Mouse (Mus musculus): Measurements from ENCODE around the gene Pax9. TPM values are rescaled to one million over a fixed set of nuclear protein-coding genes. Genes with fewer than 3 reads are reported as not detected.
A peak's percentile ranks its signal among the peaks of the same experiment; 100 is the strongest.

Pax9 gene
- polyA plus RNA-seq, 1 experiment from 2014 or later, result 0.06 TPM

- H3K27me3 ChIP-seq (replicated peaks), result peaks cover 84% of the 10 kb centered on the region
- ATAC-seq (ENCODE audit: insufficient number of reproducible peaks, low FRiP score), result no peak
- no peaks in the 10 kb centered on the region for H3K36me3 ChIP-seq
- no peak overlapping the region for H3K27ac ChIP-seq (ENCODE audit: poor library complexity, severe bottlenecking)
- peaks cover 27% of the 10 kb centered on the region for H3K4me1 ChIP-seq (replicated peaks)
- WGBS, result 2% methylated on average over 12 of the region's 12 CpGs
- no peak overlapping the region for H3K9ac ChIP-seq
- H3K4me3 ChIP-seq, result peak overlapping the region; percentile 50
- H3K9me3 ChIP-seq (replicated peaks), result no peaks in the 10 kb centered on the region
- H3K4me2 ChIP-seq, result peak overlapping the region; percentile 81
Measured at GRCm38 (mm10) chr12:56697785-56698184, 6.2 kb downstream of the Pax9 start.

DNA sequence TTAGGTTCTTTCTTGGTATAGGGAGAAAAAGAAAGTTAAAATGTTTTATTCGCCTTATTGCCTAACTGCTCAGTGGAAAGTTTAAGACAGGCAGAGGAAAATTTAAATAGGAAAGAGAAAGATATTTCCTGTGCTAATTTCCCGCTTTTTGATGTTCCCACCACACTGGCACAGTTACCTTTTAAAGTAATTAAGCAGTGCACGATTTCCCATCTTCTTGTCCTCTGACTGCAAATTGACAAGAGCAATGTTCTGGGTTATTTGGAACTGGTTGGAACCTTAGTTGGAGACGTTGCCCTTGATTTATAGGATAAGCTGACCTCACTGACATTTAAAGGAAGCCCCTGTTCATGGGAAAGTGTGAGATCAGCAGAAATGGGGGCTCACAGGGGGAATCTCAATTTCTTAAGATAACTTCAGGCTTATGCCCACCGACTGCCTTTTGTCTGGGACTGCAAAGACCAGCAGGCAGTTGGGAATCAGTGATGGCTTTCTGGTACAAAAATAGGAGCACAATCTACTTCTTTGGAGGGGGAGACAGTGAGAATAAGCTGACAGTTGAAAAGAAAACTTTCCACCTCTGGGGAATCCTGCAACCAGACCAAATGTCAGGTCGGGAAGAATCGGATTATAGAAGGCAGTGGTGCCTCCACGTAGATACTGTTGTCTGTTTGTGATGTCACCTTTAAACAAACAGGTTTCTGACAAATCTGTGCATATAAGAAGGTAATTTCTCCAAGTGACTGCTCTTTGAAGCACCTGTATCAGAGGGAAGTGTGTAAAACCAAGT, 6.8 kb downstream of the Pax9 start:
- WGBS, result 2% methylated on average over 8 of the region's 8 CpGs
- Histone ChIP-seq H3K27me3 (replicated peaks) (peaks cover 78% of the 10 kb centered on the region), H3K27ac (ENCODE audit: poor library complexity, severe bottlenecking) (no peak overlapping the region), H3K4me3 (no peak overlapping the region), H3K9me3 (replicated peaks) (no peaks in the 10 kb centered on the region), H3K4me1 (replicated peaks) (peaks cover 27% of the 10 kb centered on the region), H3K4me2 (no peak overlapping the region), H3K9ac (no peak overlapping the region), H3K36me3 (no peaks in the 10 kb centered on the region)
- ATAC-seq (ENCODE audit: insufficient number of reproducible peaks, low FRiP score), result no peak

GRCm38 (mm10) chr12:56699351-56699750, 7.8 kb downstream of the Pax9 start:
- Histone ChIP-seq H3K4me3 (no peak overlapping the region), H3K9me3 (replicated peaks) (no peaks in the 10 kb centered on the region), H3K27me3 (replicated peaks) (peaks cover 68% of the 10 kb centered on the region), H3K4me1 (replicated peaks) (peaks cover 27% of the 10 kb centered on the region), H3K9ac (no peak overlapping the region), H3K36me3 (no peaks in the 10 kb centered on the region), H3K27ac (ENCODE audit: poor library complexity, severe bottlenecking) (no peak overlapping the region), H3K4me2 (no peak overlapping the region)
- ATAC-seq (ENCODE audit: insufficient number of reproducible peaks, low FRiP score), result no peak
- 12% methylated on average over 3 of the region's 3 CpGs for WGBS

- Histone ChIP-seq H3K27ac (ENCODE audit: poor library complexity, severe bottlenecking) (no peak overlapping the region), H3K9ac (no peak overlapping the region), H3K4me2 (0 out of 2 replicates have a peak overlapping the region, but pooled peaks have one; percentile 7), H3K27me3 (replicated peaks) (peaks cover 59% of the 10 kb centered on the region), H3K4me3 (peak overlapping the region; percentile 3; the same call in 1 of the 2 replicates), H3K4me1 (replicated peaks) (peaks cover 27% of the 10 kb centered on the region), H3K36me3 (no peaks in the 10 kb centered on the region), H3K9me3 (replicated peaks) (no peaks in the 10 kb centered on the region)
- no peak for ATAC-seq (ENCODE audit: insufficient number of reproducible peaks, low FRiP score)
- 5% methylated on average over 44 of the region's 44 CpGs for WGBS
Measured at GRCm38 (mm10) chr12:56699915-56700900, 8.6 kb downstream of the Pax9 start.

DNA sequence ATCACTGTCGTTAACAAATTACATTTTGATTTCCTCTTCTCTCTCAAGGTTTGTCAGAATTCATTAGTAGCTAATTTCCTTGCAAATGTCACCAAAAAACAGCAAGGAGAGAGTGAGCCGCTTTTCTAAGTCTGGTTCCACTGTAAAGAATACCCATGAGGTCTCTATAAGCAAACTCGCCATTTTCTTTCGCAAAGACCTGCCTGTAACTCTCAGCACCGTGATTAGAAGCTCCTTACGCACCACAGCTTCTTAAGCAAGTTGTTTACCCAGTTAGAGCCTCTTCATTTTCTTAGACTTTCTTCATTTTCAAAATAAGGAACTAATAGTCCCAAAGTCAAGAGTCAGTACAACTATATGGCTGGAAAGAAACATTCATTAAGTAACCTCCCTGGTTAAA, 9.4 kb downstream of the Pax9 start:
- Histone ChIP-seq H3K27me3 (replicated peaks) (peaks cover 56% of the 10 kb centered on the region), H3K36me3 (no peaks in the 10 kb centered on the region), H3K4me2 (no peak overlapping the region), H3K27ac (ENCODE audit: poor library complexity, severe bottlenecking) (no peak overlapping the region), H3K4me3 (no peak overlapping the region), H3K9ac (no peak overlapping the region), H3K9me3 (replicated peaks) (no peaks in the 10 kb centered on the region), H3K4me1 (replicated peaks) (peaks cover 23% of the 10 kb centered on the region)
- ATAC-seq (ENCODE audit: insufficient number of reproducible peaks, low FRiP score), result no peak
- 8% methylated on average over 6 of the region's 6 CpGs for WGBS

DNA sequence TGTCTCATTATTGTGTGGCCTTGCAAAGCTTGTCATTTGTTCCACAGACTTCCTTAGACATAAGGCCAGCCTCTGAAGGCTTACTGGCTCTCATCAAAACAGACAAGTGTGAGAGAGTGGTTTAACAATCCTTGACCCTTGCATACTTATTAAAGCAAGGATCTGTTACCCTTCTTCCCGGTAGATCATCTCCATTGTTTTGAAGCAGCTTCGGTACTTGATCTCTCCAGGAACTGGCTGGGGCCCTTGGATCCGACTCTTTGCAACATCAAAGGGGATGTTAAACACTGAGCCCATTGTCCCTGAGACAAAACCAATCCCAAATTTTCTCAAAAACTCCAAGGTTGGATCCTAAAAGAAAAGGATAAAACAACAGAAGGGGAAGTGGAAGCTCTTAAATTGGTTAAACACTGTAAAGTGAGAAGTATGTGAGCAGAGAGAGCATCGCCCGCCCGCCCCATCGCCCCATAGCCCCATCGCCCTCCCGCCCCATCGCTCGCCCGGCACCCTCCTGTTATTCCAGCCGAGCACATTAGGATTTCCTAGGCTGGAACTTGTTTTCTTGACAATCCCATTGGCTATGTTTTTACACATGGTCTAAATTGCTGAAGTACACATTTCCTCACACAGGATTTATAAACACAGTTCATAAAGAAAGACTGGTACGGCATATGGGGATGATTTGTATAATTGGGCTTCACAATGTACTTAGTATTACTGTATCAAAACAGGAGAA, 26.6 kb downstream of the Pax9 start:
- WGBS, result 25% methylated on average over 14 of the region's 14 CpGs
- H3K27ac ChIP-seq (ENCODE audit: poor library complexity, severe bottlenecking), result no peak overlapping the region
- no peaks in the 10 kb centered on the region for H3K4me1 ChIP-seq (replicated peaks)
- H3K9me3 ChIP-seq (replicated peaks), result no peaks in the 10 kb centered on the region
- peaks cover 13% of the 10 kb centered on the region for H3K27me3 ChIP-seq (replicated peaks)
- H3K36me3 ChIP-seq, result no peaks in the 10 kb centered on the region
- no peak overlapping the region for H3K4me2 ChIP-seq
- ATAC-seq (ENCODE audit: insufficient number of reproducible peaks, low FRiP score), result no peak
- H3K9ac ChIP-seq, result no peak overlapping the region
- H3K4me3 ChIP-seq, result no peak overlapping the region

DNA sequence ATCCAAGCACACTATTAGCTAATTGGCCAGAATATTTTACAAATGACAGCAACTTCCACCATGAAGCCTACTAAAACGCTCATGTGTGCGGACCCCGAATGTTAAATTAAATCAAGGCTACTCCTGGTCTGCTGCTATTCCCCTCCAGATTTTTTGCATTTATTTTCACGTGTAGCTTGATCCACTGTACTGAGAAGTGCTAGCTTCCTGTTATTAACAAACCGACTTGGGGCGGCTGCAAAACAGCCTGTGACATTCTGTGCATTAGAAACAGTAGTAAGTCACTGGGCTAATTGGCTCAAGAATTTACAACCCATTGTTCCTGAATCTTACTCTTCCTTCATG, 27.1 kb downstream of the Pax9 start:
- Histone ChIP-seq H3K4me1 (replicated peaks) (no peaks in the 10 kb centered on the region), H3K27me3 (replicated peaks) (peaks cover 13% of the 10 kb centered on the region), H3K4me3 (no peak overlapping the region), H3K36me3 (no peaks in the 10 kb centered on the region), H3K9ac (no peak overlapping the region), H3K9me3 (replicated peaks) (no peaks in the 10 kb centered on the region), H3K27ac (ENCODE audit: poor library complexity, severe bottlenecking) (no peak overlapping the region), H3K4me2 (no peak overlapping the region)
- 44% methylated on average over 6 of the region's 6 CpGs for WGBS
- ATAC-seq (ENCODE audit: insufficient number of reproducible peaks, low FRiP score), result no peak

DNA sequence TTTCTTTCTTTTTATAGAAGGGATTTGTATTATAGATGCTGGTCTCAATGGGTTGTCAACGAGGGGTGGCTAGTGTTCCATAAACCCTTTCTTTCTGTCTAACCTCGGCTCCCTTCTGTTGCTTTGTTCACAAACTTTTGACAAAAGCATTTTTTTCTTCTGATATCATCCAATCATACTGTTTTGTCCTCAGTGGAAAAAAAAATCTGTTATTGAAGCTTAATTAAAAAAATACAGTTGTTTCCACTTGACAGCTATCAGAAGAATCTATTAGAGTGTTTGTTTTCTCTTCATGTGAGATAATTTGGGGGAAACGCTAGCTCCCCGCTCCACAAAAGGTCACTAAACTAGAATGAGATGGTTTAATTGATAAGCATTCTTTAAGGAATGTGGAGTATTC, 36.1 kb downstream of the Pax9 start:
- Histone ChIP-seq H3K9ac (no peak overlapping the region), H3K4me2 (no peak overlapping the region), H3K9me3 (replicated peaks) (no peaks in the 10 kb centered on the region), H3K4me1 (replicated peaks) (no peaks in the 10 kb centered on the region), H3K27me3 (replicated peaks) (0 out of 2 replicates have a peak, but pooled peaks cover 3% of the 10 kb centered on the region), H3K36me3 (no peaks in the 10 kb centered on the region), H3K27ac (ENCODE audit: poor library complexity, severe bottlenecking) (no peak overlapping the region), H3K4me3 (no peak overlapping the region)
- 50% methylated on average over 4 of the region's 4 CpGs for WGBS
- ATAC-seq (ENCODE audit: insufficient number of reproducible peaks, low FRiP score), result no peak

DNA sequence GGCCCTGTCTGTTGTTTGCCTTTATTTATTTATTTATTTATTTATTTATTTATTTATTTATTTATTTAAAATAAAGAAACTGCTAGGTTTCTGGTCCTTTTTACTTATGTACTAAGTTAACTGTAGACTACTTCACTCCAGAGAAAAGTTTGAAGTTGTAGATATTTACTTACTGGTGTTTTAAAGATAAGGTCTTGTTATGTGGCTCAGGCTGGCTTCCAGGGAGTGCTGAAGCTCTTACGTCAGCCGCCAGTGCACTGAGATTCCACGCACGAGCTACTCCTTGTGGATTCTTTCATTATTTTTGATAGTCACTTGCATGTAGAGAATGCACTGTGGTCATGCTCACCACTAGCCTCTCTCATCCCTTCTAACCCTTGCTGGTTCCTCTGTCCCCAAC, 45.5 kb downstream of the Pax9 start:
- H3K36me3 ChIP-seq, result no peaks in the 10 kb centered on the region
- H3K9ac ChIP-seq, result no peak overlapping the region
- ATAC-seq (ENCODE audit: insufficient number of reproducible peaks, low FRiP score), result no peak
- no peak overlapping the region for H3K4me2 ChIP-seq
- H3K4me3 ChIP-seq, result no peak overlapping the region
- no peaks in the 10 kb centered on the region for H3K27me3 ChIP-seq (replicated peaks)
- H3K9me3 ChIP-seq (replicated peaks), result no peaks in the 10 kb centered on the region
- no peak overlapping the region for H3K27ac ChIP-seq (ENCODE audit: poor library complexity, severe bottlenecking)
- no peaks in the 10 kb centered on the region for H3K4me1 ChIP-seq (replicated peaks)
- WGBS, result 65% methylated on average over 4 of the region's 4 CpGs

Measured in heart, embryonic 12.5 days (tissue).